Mouse (Mus musculus) midbrain, embryonic 16.5 days (tissue): ENCODE measurements around the gene Sp9. TPM values are rescaled to one million over a fixed set of nuclear protein-coding genes. Genes with fewer than 3 reads are reported as not detected.
A peak's percentile ranks its signal among the peaks of the same experiment; 100 is the strongest.

Experiments
- ATAC-seq: fragments of 200-750 bp; cut with Nextera tagmentation; 2 replicates; pipeline ENCODE4 v1.8.0; 2017; ENCODE audit warnings: moderate TSS enrichment
- H3K27ac ChIP-seq: fragments of 300-500 bp; sonication (generic); 2 replicates; pipeline ENCODE4 v1.5.1; 2014; ENCODE audit warnings: mild to moderate bottlenecking, low read length, mixed read lengths
- H3K27me3 ChIP-seq: fragments of 300-500 bp; sonication (generic); 2 replicates; pipeline ENCODE4 v1.6.1; 2014; ENCODE audit warnings: low read depth, low read length, mixed read lengths; ENCODE audit not compliant: control insufficient read depth, insufficient read depth
- H3K36me3 ChIP-seq: fragments of 300-500 bp; sonication (generic); 2 replicates; pipeline ENCODE4 v1.6.1; 2014; ENCODE audit warnings: mild to moderate bottlenecking, low read length, moderate library complexity, mixed read lengths; ENCODE audit not compliant: control insufficient read depth, insufficient read depth
- H3K4me1 ChIP-seq: fragments of 300-500 bp; sonication (generic); 2 replicates; pipeline ENCODE4 v1.6.1; 2014; ENCODE audit warnings: mild to moderate bottlenecking, low read length, mixed read lengths; ENCODE audit not compliant: control insufficient read depth, insufficient read depth
- H3K4me2 ChIP-seq: fragments of 300-500 bp; sonication (generic); 2 replicates; pipeline ENCODE4 v1.6.1; 2014; ENCODE audit warnings: mild to moderate bottlenecking, low read length, mixed read lengths
- H3K4me3 ChIP-seq: fragments of 300-500 bp; sonication (generic); 2 replicates; pipeline ENCODE4 v1.5.1; 2014; ENCODE audit warnings: low read depth, mild to moderate bottlenecking, low read length, moderate library complexity, mixed read lengths
- H3K9ac ChIP-seq: fragments of 300-500 bp; sonication (generic); 2 replicates; pipeline ENCODE4 v1.6.1; 2014; ENCODE audit warnings: low read depth, low read length, mixed read lengths
- H3K9me3 ChIP-seq: fragments of 300-500 bp; sonication (generic); replicated peaks from 2 replicates; pipeline ENCODE4 v1.6.1; 2014; ENCODE audit warnings: mild to moderate bottlenecking, low read length, mixed read lengths; ENCODE audit not compliant: control insufficient read depth, poor library complexity, severe bottlenecking
- WGBS: fragments of 180-500 bp; shearing (Covaris S2); extraction: QIAGEN DNeasy Blood & Tissue Kit; methylation state at CpG from one replicate; pipeline ENCODE4 v1.1.7; 2014; 5-methylcytosine and 5-hydroxymethylcytosine counted together
- polyA plus RNA-seq: library from polyadenylated mRNA; unstranded; fragments of >200 nt; fragmentation: Nextera tagmentation; extraction: Ambion mirVana; gene quantifications from 2 replicates; pipeline ENCODE4 v1.2.1, GENCODE M21; 2015

Sp9 gene
- polyA plus RNA-seq, 1 experiment from 2014 or later = 3.0 TPM

- peak overlapping the region; percentile 59 for H3K27ac ChIP-seq
- no peaks in the 10 kb centered on the region for H3K36me3 ChIP-seq
- H3K9ac ChIP-seq = peak overlapping the region; percentile 58; the same call in 1 of the 2 replicates
- ATAC-seq = 0 out of 2 replicates have a peak, but pooled peaks have one; percentile 11
- peaks cover 23% of the 10 kb centered on the region for H3K27me3 ChIP-seq
- H3K4me3 ChIP-seq = peak overlapping the region; percentile 39
- no peaks in the 10 kb centered on the region for H3K9me3 ChIP-seq
- H3K4me2 ChIP-seq = peak overlapping the region; percentile 51
- peaks cover 21% of the 10 kb centered on the region for H3K4me1 ChIP-seq
- under 1% methylated on average over 54 of the region's 55 CpGs for WGBS
Observed at GRCm38 (mm10) chr2:73272351-73273248, 875 bp downstream of the Sp9 start.

GRCm38 (mm10) chr2:73273249-73274118 is 1.8 kb downstream of the Sp9 start:
- no peaks in the 10 kb centered on the region for H3K9me3 ChIP-seq
- H3K36me3 ChIP-seq = no peaks in the 10 kb centered on the region
- H3K4me2 ChIP-seq = peak overlapping the region; percentile 51
- WGBS = under 1% methylated on average over 108 of the region's 110 CpGs
- H3K4me3 ChIP-seq = peak overlapping the region; percentile 39
- H3K27me3 ChIP-seq = peaks cover 23% of the 10 kb centered on the region
- ATAC-seq = peak; percentile 10; the same call in 1 of the 2 replicates
- H3K9ac ChIP-seq = peak overlapping the region; percentile 58
- H3K27ac ChIP-seq = peak overlapping the region; percentile 59
- H3K4me1 ChIP-seq = peaks cover 21% of the 10 kb centered on the region

GRCm38 (mm10) chr2:73274119-73274920 is 2.6 kb downstream of the Sp9 start:
- Histone ChIP-seq H3K9me3 (no peaks in the 10 kb centered on the region), H3K36me3 (no peaks in the 10 kb centered on the region), H3K4me2 (peak overlapping the region; percentile 51), H3K27ac (peak overlapping the region; percentile 59), H3K4me1 (peaks cover 24% of the 10 kb centered on the region), H3K4me3 (peak overlapping the region; percentile 39), H3K9ac (peak overlapping the region; percentile 58), H3K27me3 (peaks cover 27% of the 10 kb centered on the region)
- under 1% methylated on average over 87 of the region's 88 CpGs for WGBS
- ATAC-seq = peak; percentile 18; the same call in 1 of the 2 replicates

DNA sequence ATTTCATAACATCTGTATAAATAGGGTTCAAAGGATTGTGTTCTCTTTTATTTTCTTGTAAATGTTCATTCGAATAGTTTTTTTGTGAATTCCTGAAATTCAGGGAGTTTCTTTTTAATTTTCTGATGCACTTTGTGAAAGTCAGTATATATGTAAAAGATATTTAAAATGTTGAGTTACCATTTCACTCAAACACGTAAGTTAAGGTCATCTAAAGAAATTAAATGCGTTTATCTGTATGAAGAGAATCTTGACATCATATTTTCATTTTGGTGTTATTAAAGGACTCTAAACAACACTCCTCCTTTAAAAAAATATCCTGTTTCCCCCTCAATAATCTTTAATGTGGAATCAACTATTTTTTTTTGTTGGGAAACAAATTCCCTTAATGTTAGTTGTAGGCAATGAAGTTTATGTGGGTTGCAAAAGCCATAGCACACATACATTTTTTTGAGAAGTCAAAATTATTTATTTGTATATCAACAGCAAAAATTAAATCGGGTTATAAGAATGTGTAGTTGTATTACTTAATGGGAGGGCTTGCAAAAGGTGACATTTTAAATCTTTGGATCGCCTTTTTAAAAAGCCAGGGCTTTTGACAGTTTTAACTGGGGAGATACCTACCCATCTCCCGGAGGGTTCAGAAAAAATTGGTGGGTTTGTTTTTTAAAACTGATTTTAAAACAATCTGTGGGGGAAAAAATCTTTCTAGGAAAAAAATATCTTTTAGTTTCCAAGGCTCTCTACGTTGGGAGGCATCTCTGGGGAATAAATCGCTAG is 3.7 kb downstream of the Sp9 start:
- Histone ChIP-seq H3K27me3 (peaks cover 23% of the 10 kb centered on the region), H3K27ac (no peak overlapping the region), H3K9me3 (no peaks in the 10 kb centered on the region), H3K4me1 (peaks cover 24% of the 10 kb centered on the region), H3K9ac (no peak overlapping the region), H3K4me3 (peak overlapping the region; percentile 20; the same call in 1 of the 2 replicates), H3K36me3 (no peaks in the 10 kb centered on the region), H3K4me2 (no peak overlapping the region)
- ATAC-seq = no peak
- WGBS = 12% methylated on average over 8 of the region's 8 CpGs

DNA sequence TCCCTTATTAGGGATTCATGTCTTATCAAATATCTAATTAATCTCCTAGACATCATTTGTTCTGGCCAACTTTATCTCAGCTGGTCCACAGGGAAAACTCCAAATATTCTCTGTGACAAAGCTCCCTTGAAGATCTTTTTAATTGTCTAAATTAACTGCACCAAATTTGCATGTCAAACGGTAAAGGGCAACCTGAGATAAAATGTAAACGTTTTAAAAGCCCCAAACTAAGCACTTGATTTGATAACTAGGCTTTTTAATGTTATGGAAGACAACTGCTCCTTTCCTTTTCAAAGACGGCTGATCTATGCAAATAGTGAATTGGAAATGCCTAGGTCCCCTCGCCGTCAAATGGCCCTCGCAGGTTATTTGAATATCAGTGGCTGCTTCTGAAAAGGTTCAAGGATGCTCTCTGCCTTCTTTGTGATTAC is 4.4 kb downstream of the Sp9 start:
- no peak overlapping the region for H3K27ac ChIP-seq
- H3K4me3 ChIP-seq = peak overlapping the region; percentile 20; the same call in 1 of the 2 replicates
- WGBS = 0% methylated on average over 6 of the region's 6 CpGs
- peaks cover 18% of the 10 kb centered on the region for H3K27me3 ChIP-seq
- no peaks in the 10 kb centered on the region for H3K36me3 ChIP-seq
- no peak for ATAC-seq
- H3K9me3 ChIP-seq = no peaks in the 10 kb centered on the region
- peak overlapping the region; percentile 12; the same call in 1 of the 2 replicates for H3K4me2 ChIP-seq
- no peak overlapping the region for H3K9ac ChIP-seq
- peaks cover 20% of the 10 kb centered on the region for H3K4me1 ChIP-seq

DNA sequence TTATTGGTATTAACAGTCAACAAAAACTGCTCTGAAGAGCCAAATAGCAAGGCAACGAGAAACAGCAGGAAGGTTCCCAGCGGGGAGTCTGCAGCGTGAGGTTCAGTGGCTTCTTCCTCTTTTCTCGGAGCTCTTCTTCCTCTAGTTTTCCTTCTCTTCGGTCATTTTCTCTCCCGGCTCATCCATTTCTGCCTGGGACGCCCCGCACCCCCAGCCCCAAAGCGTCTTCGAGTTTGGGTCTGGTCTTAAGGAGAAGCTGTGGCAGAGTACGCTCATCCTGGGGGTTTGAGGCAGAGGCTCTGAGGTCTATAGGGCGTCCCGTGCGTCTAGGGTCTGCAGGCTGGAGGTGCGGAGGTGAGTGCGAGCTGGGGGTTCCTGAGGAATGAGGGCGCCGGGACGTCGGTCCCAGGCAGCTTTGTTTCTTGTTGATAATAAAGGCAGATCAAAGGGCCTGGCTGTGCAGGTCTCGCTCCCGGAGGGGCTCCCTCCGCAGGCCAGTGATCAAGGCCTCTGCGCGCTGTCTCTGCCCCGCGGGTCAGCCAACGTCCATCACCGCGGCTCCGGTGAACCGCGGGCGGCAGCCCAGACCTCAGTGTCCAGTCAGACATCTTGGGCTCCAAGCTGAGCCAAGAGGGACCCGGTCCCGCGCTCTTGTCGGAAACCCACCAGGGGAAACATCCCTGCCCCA is 5.4 kb downstream of the Sp9 start:
- 1% methylated on average over 38 of the region's 38 CpGs for WGBS

GRCm38 (mm10) chr2:73277709-73278075 is 6.0 kb downstream of the Sp9 start:
- Histone ChIP-seq H3K4me2 (peak overlapping the region; percentile 37), H3K27me3 (peaks cover 16% of the 10 kb centered on the region), H3K4me1 (peaks cover 20% of the 10 kb centered on the region), H3K4me3 (peak overlapping the region; percentile 26), H3K9me3 (no peaks in the 10 kb centered on the region), H3K9ac (peak overlapping the region; percentile 46), H3K27ac (peak overlapping the region; percentile 65), H3K36me3 (no peaks in the 10 kb centered on the region)
- WGBS = under 1% methylated on average over 18 of the region's 18 CpGs
- no peak for ATAC-seq

More for the DNA sequence above, 5.4 kb downstream of the Sp9 start:
- no peaks in the 10 kb centered on the region for H3K36me3 ChIP-seq
- peaks cover 20% of the 10 kb centered on the region for H3K4me1 ChIP-seq
- H3K27me3 ChIP-seq = peaks cover 15% of the 10 kb centered on the region
- ATAC-seq = no peak
- peak overlapping the region; percentile 37 for H3K4me2 ChIP-seq
- H3K4me3 ChIP-seq = peak overlapping the region; percentile 26
- peak overlapping the region; percentile 46 for H3K9ac ChIP-seq
- H3K9me3 ChIP-seq = no peaks in the 10 kb centered on the region
- H3K27ac ChIP-seq = peak overlapping the region; percentile 65
